Mouse (Mus musculus) monocyte, adult 59 days (primary cell): ENCODE data around the gene 2310003L06Rik. TPM values are rescaled to one million over a fixed set of nuclear protein-coding genes. Genes with fewer than 3 reads are reported as not detected.

Experiments
- total RNA-seq, 2 experiments: library from RNA; stranded (reverse); gene quantifications; one replicate each; pipeline ENCODE4 v1.2.4; 2023

Gene 2310003L06Rik
- not detected for total RNA-seq

DNA sequence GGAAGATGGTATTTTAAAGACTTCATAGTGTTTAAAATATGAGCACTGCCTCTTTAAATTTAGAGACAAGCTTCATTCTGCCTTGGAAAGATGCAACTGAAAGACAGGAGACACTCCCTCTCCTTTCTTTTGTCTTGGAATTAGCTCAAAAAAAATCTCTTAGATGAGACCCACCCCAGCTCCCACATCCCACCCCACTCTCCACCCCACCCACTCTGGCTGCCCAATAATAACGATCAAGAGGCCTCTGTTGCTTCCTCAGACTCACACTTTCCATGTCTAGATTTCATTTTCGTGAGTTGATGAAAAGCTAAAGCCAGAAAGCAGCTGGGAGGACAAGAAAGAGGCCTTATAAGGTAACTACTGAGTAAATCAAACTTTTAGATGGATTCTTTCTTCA is at the start of gene 2310003L06Rik, which contains the start of gene Gm28434:
Gene 2310003L06Rik, plus strand, starts transcription at position 259 of the 400 bp plus-strand sequence.
Gene Gm28434, plus strand, starts transcription at position 317 of the 400 bp plus-strand sequence.

GRCm38 (mm10) chr5:87925372-87925771 is 43.9 kb upstream of the 2310003L06Rik start, which contains the start of gene Csn3:
TSS of gene Csn3 (plus strand) at chr5:87925579.

GRCm38 (mm10) chr5:87979139-87979538 is 9.9 kb downstream of the 2310003L06Rik start, which contains the start of gene Cabs1:
TSS of gene Cabs1 (plus strand) at chr5:87979439.

DNA sequence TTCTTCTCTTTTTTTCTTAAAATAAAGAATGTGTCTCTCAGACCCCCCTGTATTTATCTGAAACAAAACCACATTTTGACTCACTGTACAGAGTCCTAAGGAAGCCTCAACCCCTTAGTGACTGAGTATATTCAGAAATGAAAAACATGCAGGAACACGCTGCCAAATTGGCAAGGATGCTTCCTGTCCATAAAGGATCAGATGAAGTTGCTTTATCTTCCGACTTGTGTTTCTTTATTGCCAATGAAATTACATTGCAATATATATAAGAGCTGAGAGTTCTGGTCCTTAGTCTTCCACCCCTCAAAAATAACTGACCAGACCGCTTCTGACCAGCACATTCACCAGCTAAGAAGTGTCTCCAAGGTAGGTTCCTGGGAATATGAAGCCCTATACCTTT is 33.0 kb downstream of the 2310003L06Rik start, which contains the start of gene Smr3a:
Gene Smr3a, plus strand, starts transcription at position 301 of the 400 bp plus-strand sequence.

Other genes with a start within 250 kb of the 2310003L06Rik start
- not detected for gene Csn1s2a, start 194.9 kb upstream of the 2310003L06Rik start, total RNA-seq
- gene Csn1s2b, start 161.4 kb upstream of the 2310003L06Rik start, total RNA-seq, result not detected
- gene Prr27, start 143.8 kb upstream of the 2310003L06Rik start, total RNA-seq, result not detected
- not detected for gene Odam, start 84.4 kb upstream of the 2310003L06Rik start, total RNA-seq
- gene Csn3, start 43.9 kb upstream of the 2310003L06Rik start, total RNA-seq, result not detected
- gene Gm28434, start 58 bp downstream of the 2310003L06Rik start, total RNA-seq, result not detected
- gene Cabs1, start 10.0 kb downstream of the 2310003L06Rik start, total RNA-seq, result not detected
- gene Smr3a, start 33.1 kb downstream of the 2310003L06Rik start, total RNA-seq, result not detected
- gene Smr2, start 117.1 kb downstream of the 2310003L06Rik start, total RNA-seq, result not detected
- gene Gm11116, start 142.1 kb downstream of the 2310003L06Rik start, total RNA-seq, result not detected
- not detected for gene Gm11115, start 184.6 kb downstream of the 2310003L06Rik start, total RNA-seq